Mouse (Mus musculus): Measurements from ENCODE around the gene Krt90. TPM values are rescaled to one million over a fixed set of nuclear protein-coding genes. Genes with fewer than 3 reads are reported as not detected.

Gene Krt90
- polyA plus RNA-seq, 1 experiment from 2014 or later = 0.30 TPM

- H3K9ac ChIP-seq = no peak overlapping the region
- no peak for ATAC-seq (ENCODE audit: low FRiP score)
- no peaks in the 10 kb centered on the region for H3K4me1 ChIP-seq
- 60% methylated on average over 14 of the region's 14 CpGs for WGBS
- no peak overlapping the region for H3K4me3 ChIP-seq
- no peaks in the 10 kb centered on the region for H3K36me3 ChIP-seq
- H3K4me2 ChIP-seq (replicated peaks) = no peak overlapping the region
- no peak overlapping the region for H3K27ac ChIP-seq
- H3K9me3 ChIP-seq (replicated peaks) = no peaks in the 10 kb centered on the region
- H3K27me3 ChIP-seq = no peaks in the 10 kb centered on the region
Observed at GRCm38 (mm10) chr15:101506896-101507758, 55.6 kb downstream of the Krt90 start.

Small RNA genes lying within 50 kb of the gene (microRNA-seq; reads per million reads assigned to microRNA genes)
- gene Gm44393 (not detected), gene Gm44460 (not detected)

Other genes starting within 250 kb of the Krt90 start
- 0.14 and 0.21 TPM in 2 replicates for gene Krt80, start 192.8 kb downstream of the Krt90 start, polyA plus RNA-seq (2016; fragmentation: Nextera tagmentation; extraction: Ambion mirVana)
- gene Krt7, start 151.9 kb downstream of the Krt90 start, polyA plus RNA-seq (2016; fragmentation: Nextera tagmentation; extraction: Ambion mirVana) = 8.8 and 10.5 TPM in 2 replicates
- gene Krt87, start 124.1 kb downstream of the Krt90 start, polyA plus RNA-seq (2016; fragmentation: Nextera tagmentation; extraction: Ambion mirVana) = 0.39 and 0.48 TPM in 2 replicates
- gene Krt88, start 115.2 kb downstream of the Krt90 start, polyA plus RNA-seq (2016; fragmentation: Nextera tagmentation; extraction: Ambion mirVana) = not detected in 2 replicates
- gene Krt81, start 99.2 kb downstream of the Krt90 start, polyA plus RNA-seq (2016; fragmentation: Nextera tagmentation; extraction: Ambion mirVana) = not detected in 2 replicates
- gene Krt86, start 89.5 kb downstream of the Krt90 start, polyA plus RNA-seq (2016; fragmentation: Nextera tagmentation; extraction: Ambion mirVana) = not detected in 2 replicates
- gene Krt83, start 71.4 kb downstream of the Krt90 start, polyA plus RNA-seq (2016; fragmentation: Nextera tagmentation; extraction: Ambion mirVana) = not detected in 2 replicates
- not detected in 2 replicates for gene Gm49425, start 45.7 kb downstream of the Krt90 start, polyA plus RNA-seq (2016; fragmentation: Nextera tagmentation; extraction: Ambion mirVana)
- not detected in 2 replicates for gene Krt84, start 30.1 kb downstream of the Krt90 start, polyA plus RNA-seq (2016; fragmentation: Nextera tagmentation; extraction: Ambion mirVana)
- gene Krt82, start 12.3 kb downstream of the Krt90 start, polyA plus RNA-seq (2016; fragmentation: Nextera tagmentation; extraction: Ambion mirVana) = not detected in 2 replicates
- 0.08 and 0.18 TPM in 2 replicates for gene Krt75, start 11.0 kb upstream of the Krt90 start, polyA plus RNA-seq (2016; fragmentation: Nextera tagmentation; extraction: Ambion mirVana)
- gene Gm5414, start 65.2 kb upstream of the Krt90 start, polyA plus RNA-seq (2016; fragmentation: Nextera tagmentation; extraction: Ambion mirVana) = not detected in 2 replicates
- gene Gm5478, start 84.4 kb upstream of the Krt90 start, polyA plus RNA-seq (2016; fragmentation: Nextera tagmentation; extraction: Ambion mirVana) = not detected in 2 replicates
- not detected in 2 replicates for gene Krt6b, start 117.3 kb upstream of the Krt90 start, polyA plus RNA-seq (2016; fragmentation: Nextera tagmentation; extraction: Ambion mirVana)
- gene Krt6a, start 131.4 kb upstream of the Krt90 start, polyA plus RNA-seq (2016; fragmentation: Nextera tagmentation; extraction: Ambion mirVana) = not detected in 2 replicates
- gene Krt5, start 149.9 kb upstream of the Krt90 start, polyA plus RNA-seq (2016; fragmentation: Nextera tagmentation; extraction: Ambion mirVana) = 14.1 and 16.6 TPM in 2 replicates
- gene Krt71, start 180.2 kb upstream of the Krt90 start, polyA plus RNA-seq (2016; fragmentation: Nextera tagmentation; extraction: Ambion mirVana) = not detected in 2 replicates
- not detected in 2 replicates for gene Krt72, start 223.5 kb upstream of the Krt90 start, polyA plus RNA-seq (2016; fragmentation: Nextera tagmentation; extraction: Ambion mirVana)
- 0.57 and 0.65 TPM in 2 replicates for gene Krt73, start 239.4 kb upstream of the Krt90 start, polyA plus RNA-seq (2016; fragmentation: Nextera tagmentation; extraction: Ambion mirVana)

Data from hindbrain, embryonic 12.5 days (tissue).